Mouse (Mus musculus) spleen, adult 18-20 months (tissue): ENCODE data around the gene Dapk1.

Source experiments
- DNase-seq, 2 experiments: peaks; one replicate each; pipeline ENCODE4 v3.0.0; 2022; ENCODE audit warnings: mixed read lengths in 2 of 2

Gene Dapk1

DNA sequence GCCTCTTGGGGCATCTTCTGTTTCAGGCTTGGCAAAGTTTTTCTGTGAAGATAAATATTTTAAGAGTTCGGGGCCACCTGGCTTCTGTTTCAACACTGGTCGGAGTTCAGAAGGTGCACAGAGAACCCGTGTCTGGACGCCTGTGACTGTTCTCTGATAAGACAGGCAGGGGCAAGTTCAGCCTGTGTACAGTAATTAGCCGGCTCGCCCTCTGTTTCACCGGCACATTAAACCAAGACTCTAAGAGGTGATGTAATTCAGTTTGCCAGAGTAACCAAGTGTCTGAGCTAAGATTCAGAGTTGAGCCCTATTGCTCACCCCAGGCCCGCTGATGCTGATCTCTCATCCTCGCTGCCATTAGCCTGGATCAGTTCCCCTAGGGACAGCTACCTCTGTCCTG lies 16.5 kb downstream of the Dapk1 start:
- DNase-seq, result no peak

DNA sequence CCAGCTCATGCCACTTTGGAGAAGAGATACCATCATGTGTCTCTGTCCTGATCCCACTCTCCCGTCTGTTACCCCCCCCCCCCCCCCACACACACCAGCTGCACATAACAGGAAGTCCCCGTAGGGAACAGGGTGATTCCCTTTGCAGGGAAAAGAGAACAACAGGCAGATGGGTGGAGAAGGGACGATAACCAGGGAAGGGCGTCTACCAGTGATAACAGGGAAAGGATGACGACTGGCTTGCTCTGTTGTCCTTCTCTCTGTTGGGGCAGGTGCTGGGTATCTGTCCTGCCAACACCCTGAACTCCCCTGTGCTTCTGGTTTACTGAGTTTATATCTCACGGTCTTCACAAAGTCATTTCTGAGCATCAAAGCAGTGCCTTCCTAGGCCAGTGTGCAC lies 18.0 kb downstream of the Dapk1 start:
- no peak for DNase-seq

DNA sequence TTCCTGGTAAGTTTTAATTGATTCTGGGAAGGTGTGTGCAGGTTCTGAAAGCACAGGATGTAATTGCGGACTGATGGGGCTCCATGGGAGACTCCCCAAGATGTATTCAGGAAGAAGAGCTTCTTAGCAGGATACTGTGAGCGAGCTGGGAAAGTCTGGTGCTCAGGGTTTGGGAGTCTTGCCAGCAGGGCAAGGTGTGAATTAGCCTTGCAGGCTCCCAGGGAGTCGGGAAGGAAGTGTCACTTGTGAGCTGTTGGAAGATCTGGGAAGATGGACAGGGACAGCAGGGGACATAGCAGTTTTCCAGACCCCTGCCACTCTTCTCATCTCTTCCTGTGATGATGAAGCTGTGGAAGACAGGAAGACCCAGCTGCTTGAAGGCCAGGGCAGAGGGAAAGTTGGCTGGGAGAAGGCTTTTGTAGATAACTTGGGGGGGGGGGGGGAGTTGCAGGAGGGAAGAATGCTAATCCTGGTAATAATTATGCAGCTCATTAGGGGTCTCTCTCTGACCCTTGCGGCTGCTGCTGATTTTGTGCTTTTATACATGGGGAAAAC lies 19.7 kb downstream of the Dapk1 start:
- no peak for DNase-seq

DNA sequence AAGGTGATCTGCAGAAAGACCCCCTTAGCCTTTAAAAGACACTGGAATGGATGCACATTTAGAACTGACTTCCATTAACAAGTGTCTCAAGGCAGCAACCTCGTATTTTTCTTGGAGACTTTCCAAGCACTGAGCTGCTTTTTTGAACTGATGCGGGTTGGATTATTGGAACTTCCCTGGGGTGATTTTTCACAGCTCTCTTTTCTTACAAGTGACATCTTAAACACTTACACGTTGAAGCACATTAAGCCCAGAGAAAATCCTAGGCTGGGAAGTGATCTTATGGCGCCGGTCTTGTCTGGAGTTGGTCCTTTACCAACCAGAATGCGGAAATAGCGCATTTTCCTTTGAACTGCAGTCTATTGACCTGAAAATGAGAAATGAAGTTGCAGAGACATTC lies 23.8 kb downstream of the Dapk1 start:
- no peak for DNase-seq

DNA sequence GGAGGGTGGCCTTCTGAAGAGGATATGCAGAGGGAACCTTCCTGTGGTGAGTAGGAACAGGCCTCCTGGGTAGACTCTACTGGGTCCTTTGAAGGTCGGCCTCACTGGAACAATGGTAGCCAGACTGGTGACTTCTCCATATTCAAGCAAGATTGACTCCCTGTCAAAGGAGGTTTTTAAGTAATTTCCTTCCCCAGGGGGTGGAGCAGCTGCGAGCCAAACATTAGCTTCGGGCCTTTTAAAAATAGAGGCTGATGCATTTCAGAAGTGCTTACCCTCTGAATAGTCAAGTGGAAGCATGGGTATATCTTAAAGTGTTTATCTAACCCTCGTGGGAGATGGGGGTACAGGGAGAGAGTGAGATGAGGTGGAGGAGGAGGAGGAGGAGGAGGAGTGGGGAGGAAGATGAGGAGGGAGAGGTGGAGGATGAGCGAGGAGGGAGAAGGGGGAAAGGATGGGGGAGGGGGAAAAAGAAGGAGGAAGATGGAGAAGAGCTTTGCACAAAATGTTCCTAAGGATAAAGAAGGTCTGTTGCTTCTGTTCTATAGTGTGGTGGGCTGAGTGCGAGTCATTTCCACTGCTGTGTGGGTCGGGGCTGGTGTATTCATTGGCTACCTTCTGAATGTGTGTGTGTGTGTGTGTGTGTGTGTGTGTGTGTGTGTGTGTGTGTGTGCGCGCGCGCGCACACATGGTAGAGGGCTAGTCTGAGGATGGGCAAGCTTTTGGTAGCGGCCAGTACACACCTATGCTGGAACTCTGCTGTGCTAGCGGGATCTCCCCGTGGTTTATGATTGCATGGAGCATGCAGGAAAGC lies 26.3 kb downstream of the Dapk1 start:
- DNase-seq, result no peak

DNA sequence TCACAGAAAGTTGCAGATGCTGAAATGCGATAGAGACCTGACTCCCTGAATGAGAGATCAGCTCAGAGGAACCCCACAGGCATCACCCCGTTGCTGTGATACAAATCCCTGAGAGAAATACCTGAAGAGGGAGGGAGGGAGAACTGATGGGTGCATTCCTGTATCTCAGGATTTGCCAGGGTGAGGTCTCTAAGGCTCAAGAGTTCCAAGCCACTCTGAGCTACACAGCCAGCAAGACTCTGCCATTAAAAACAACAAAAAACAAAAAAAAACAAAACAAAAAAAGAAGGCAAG lies 26.9 kb downstream of the Dapk1 start:
- DNase-seq, result no peak

DNA sequence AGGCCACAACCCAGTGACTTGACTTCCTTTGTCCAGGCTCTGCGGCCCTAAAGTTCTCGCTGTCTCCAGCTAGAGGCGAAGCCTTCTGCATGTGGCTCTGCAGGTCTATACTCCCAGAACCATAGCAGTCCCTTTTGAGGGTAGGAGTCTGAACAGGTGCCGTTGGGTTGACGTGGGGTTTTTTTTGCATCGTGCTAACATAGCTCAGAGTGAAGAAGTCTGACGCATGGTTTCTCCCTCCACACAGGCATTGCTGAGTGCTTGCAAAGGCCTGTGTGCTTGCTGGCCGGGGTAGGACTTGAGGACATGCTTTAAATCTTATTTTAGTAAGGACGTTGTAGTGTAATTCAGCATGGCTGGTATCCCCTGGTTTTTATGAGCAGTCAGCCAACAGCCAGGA lies 27.7 kb downstream of the Dapk1 start:
- no peak for DNase-seq

DNA sequence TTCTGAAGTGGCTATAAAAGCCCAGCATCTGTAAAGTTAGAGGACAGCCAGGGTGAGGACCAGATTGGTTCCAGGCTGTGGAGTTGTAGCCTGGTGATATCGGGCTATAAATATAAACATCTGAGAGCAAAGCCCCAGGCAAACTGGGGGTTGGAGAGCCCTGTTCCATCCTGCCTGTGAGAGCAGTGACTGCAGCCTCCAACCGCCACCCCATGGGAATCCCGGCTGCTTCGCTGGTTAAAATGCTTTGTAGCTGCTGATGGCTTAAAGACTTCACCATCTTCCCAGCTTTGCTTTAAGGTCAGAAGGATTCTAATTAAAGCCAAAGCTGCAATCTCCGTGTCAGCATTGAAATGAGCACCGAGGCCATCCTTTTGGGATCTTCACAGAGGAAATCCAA lies 32.2 kb downstream of the Dapk1 start:
- no peak for DNase-seq

DNA sequence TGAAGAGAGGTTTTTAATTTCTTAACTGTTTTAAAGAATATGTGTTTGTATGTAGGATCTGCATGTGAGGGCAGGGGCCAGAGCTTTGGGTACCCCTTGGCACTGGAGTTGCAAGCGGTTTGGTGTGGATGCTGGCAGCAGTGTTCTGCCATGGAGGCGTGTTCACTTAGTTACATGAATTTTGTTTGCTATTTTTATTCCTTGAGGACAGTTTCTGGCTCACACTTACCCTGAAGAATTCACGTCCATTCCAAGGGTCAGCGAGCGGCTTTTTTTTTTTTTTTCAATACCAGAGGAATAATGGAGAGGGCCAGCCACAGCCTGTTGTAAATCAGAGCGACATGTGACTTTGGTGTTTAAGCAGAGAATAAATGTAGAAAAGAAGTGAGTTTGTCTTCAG lies 33.9 kb downstream of the Dapk1 start:
- DNase-seq, result no peak

DNA sequence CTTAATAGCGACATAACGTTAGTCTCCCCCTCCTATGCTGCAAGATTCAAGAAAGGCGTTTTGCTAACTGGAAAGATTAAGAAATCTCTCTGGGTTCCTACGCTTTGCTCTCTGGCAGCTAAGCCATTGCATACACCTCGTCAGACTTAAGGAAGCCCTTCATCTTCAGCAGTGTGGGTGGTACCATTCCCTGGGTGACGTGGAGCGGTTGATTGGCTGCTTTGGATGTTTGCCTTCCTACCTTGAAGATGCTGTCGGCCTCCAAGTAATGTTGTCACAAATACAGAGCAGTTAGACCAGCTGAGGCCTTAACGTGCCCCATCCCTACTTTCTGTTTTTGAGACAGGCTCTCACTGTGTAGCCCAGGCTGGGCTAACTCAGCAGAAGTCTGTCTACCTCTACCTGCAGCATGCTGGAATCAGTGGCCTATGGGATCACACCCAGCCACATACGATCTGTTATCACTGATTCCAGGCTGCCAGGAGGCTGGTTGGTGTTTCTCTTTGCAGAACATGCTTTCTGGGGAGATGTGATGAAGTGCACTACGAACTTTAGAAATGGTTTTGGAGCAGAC lies 37.8 kb downstream of the Dapk1 start:
- no peak for DNase-seq

DNA sequence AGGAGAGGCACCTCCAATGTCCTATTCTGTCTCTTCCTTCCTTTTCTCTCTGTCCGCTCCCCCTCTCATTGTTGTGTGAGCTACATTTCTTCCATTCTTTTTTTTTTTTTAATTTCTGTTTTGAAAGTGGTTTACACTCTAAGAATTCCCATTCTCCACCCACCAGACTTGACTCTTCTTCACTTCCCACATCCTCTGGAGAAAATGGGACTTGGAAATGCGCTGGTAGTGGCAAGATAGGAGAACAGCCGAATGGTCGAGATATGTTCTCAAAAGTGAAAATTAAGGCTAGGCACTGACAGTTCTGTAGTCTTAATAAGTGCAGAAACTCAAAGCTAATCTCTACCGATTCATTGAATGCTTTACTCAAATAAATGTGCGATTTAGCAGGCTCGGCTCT lies 38.7 kb downstream of the Dapk1 start:
- DNase-seq, result no peak

DNA sequence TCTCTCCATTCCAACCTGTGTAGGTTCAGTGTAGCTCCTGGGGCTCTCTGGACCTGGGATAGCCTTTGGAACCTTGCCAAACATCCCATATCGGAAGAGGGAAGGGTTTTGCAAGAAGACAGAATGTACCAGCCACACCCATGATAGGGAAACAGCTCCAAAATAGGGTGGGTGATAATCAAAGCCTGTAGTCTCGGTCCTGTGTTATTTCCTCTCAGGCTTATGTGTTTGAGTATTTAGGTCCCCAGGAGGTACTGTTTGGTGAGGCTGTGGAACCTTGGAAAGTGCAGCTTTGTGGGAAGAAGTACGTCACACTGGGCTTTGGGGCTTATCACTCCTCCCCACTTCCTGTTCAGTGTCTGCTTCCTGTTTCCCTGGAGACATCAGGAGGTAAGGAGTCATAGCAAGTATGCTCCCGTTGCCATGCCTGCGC lies 42.7 kb downstream of the Dapk1 start:
- DNase-seq, result no peak

DNA sequence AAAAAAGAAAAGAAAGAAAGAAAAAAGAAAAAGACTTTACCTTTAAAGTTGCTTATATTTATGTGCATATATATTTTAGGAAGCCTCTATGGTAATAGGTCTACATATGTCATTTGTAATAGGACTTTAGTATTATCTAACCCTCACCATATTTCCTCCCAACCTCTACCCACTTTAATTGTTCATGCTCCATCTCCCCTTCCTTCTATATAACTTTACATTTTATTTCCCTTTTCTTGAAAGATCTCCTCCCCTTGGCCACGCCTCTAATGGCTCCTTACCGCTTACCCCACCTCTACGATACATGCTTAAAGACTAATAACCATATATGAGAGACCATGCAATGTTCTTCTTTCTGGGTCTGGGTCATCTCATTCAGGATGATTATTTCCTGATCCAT lies 45.0 kb downstream of the Dapk1 start:
- no peak for DNase-seq

DNA sequence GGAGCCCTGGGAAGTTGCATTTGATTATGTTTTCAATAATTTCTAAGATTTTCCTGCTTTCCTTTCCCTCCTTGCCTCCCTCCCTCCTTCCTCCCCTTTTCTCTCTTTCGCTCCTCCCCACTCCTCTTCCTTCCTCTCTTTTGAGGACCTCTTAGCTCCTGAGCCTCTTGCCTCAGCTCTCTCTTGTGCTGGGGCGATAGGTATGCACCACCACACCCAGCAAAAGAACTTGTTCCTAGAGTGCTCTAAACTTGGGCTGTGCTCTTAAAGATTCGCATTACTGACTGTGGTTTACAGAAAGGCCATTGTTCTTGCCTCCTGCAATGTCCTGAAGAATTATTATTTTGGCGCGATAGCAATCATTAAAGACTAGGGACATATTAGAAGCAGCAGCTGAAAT lies 46.6 kb downstream of the Dapk1 start:
- DNase-seq, result no peak

DNA sequence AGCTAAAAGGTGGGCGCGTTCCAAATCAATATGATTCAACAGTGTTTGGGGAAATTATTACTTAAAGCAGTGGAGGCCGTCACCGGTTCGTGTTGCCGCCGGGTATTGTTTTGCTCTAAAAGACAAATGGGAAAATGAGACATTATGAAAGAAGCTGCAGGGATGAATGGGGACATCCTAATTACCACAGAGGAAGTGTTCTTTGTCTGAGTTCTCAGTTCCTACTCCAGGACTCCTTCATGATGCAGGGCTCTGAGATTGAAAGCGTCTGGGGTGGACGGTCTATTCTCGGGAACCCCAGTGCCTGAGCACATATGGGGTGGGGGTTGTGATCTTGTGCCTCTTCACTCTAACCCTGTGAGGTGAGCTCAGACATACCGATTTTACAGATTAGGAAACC lies 48.3 kb downstream of the Dapk1 start:
- DNase-seq, result no peak

DNA sequence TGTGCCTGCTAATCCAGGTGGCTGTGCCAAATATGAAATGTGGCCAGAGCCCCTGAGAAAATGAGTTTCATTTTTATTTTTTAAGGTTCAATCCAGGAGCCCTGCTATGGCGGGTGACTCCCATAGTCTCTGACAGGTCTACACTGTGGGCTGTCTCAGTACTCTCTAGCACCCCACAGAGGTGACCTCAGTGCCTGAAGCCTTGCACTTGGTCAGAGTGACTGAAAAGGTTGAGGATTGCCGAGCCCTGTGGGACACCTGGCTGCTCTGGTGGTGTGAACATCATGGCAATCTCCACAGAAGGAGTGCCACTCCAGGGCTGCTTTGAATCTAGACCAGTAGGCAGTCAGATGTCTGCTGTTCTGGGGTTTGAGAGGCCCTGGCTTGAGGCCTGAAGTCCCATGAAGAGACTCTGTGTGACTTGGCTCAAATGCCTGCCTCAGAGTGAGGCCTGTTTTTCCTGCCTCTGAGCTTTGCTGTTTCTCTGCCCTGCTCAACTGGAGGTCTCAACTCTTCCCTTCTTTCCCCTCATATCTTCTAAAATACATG lies 52.3 kb downstream of the Dapk1 start:
- DNase-seq, result no peak

DNA sequence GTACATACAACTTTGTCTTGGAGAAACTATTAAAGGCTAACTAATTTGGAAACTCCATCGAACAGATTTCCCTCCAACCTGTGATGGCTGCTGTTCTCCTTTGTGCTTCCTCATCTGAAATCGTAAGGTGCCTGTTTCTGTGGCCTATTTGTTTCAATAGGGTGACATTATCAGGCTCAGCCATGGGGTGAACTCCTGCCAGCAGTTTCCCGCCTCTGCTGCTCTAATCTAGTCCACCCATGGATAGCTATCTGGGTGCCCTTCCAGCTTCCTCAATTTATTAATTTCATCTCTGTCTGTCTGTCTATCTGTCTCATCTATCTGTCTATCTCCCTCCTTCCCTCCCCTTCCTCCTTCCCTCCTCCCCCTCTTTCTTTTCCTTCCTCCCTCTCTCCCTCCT lies 53.5 kb downstream of the Dapk1 start:
- no peak for DNase-seq

DNA sequence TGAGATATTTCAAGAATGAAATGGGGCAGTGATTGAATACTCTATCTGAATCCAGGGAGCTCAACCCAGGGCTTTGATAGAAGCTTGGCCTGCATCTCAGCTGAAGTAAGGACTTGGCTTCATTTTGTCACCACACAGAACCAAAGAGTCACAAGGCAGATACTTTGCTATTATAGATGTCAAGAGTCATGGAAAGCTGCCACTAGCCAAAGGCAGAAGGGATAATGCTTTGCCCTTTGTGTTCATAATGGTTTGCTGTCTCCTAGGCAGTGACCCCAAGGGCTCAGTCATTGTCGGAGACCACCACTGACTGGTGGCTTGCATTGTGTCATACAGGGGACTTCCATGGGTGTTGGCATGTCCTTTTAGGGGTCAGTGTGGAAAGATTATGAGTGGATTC lies 57.9 kb downstream of the Dapk1 start:
- no peak for DNase-seq

DNA sequence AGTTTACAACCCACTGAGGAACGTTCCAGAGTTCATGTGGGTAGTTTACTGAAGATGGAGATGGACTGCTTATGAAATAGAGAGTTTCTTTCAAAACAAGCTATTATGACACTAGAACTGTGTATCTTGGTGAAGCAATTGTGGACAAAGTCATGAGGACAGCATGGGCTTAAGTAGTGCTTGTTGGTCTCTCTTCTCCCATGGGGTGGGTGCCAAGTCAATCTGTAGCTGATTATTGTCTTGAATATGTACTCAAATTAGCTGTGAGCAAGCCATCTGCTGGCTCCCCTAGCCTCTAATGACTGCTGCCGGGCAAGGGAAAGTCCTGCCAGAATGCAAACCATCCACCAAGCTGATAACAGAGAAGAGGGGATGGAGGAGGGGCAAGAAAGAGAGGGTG lies 58.3 kb downstream of the Dapk1 start:
- no peak for DNase-seq

DNA sequence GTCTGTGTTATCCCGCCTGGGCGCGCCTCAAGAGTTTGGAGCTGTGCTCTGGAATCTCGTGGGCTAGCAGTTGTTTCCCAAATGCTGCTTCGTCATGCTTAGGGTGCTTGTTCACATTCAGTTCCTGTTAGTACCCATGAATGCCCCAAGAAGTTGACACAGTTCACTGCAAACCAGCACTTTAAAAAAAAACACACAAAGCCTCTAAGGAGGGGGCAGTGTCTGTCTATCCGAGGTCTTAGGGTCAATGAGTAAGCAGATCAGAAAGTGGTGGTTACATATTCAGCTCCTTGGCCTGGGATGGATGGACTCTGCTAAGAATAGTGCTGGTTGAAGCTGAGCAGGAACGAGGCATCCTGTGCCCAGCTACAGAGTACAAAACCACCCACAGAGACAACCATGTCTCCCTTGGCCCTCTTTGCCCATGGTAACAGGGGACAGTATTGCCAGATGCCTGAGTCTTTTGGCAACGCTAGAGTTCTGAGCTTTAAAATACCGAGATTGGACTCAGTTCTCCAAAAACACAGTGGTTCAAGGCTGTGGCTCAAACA lies 59.0 kb downstream of the Dapk1 start:
- DNase-seq, result no peak

DNA sequence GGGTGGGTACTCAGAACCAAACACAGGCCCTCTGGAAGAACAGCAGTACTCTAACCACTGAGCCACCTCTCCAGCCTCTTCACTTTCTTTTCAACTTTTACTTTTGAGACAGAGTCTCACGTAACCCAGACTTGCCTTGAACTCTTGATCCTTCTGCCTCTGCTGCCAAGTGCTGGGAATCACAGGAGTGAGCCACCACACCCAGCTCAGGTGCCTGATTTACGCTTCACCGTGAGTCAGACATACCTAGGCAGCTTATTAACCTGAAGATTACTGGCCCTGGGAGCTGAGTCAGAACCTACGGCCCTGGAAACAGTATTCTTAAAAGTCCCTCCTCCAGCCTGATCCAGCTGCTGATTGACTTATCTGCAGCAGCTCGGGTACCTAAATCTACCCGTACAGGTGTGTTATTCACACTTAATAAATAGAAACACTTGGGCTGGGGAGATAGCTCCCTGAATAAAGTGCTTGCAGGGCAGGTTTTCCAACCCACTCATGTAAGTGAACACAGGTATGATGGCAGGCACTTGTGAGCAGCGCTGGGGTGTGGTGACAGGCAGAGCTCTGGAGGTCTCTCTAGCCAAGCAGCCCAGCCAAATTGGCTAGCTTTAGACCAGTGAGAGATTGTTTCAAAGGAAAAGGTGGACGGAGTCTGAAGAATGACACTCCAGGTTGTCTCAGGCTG lies 60.9 kb downstream of the Dapk1 start:
- DNase-seq, result no peak

DNA sequence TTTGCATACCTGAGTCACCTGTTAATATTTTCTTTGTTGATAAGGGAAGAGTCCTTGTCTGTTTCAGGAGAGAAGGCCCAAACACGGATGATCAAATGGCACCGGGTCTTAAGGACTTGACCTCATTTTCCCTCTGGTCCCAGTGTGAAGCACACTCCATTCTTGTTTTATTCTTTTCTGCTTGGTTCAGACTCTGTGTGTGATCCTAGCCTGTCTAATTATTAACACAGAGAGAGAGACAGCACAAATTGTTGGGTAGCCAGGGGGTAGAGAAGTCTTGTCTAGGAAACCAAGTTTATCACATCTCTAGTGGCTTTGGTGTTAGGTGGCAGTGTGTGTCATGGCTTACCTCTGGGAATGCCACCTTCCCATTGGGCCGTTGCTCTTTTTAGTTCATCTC lies 62.3 kb downstream of the Dapk1 start:
- no peak for DNase-seq

DNA sequence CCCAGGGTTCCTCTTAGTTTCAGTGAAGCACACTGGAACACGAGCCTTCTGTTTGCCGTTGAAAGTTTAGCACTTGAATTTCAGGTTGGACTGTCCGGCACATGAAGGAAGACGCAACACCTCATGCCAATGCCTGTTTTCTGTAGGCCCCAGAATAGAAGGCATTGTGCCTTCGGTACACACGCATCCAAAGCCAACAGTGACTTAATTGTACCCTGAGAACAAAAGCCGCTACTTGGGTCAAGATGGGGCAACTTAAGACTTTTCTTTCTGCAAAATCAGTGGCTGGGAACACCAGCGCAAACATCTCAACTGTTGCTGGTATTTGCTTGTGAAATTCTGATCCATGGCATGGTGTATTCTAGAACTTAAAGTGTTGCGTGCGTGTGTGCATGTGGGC lies 63.1 kb downstream of the Dapk1 start:
- no peak for DNase-seq

DNA sequence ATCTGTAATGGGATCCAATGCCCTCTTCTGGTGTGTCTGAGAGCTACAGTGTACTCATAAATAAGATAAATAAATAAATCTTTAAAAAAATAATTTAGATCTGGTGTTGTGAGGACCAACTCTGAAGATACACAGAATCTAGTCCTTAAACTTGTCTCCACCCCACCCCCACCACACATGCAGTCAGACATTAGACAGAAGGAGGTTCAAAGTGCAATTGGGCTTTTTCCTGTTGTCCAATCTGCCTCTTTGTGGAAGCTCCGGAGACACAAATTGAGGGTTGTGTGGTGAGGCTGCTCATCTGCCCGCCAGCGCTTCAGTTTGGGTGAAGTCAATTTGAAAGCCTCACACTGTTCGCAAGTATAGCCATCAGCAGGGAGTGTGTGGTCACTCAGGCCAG lies 63.7 kb downstream of the Dapk1 start:
- no peak for DNase-seq
